Mouse (Mus musculus) hindbrain, embryonic 15.5 days (tissue): ENCODE measurements at regions not wholly inside any gene's neighbourhood (a gene's known extent, or its start where the extent isn't known, plus 50 kb on each side); places are given as distances from the start of the nearest gene placed in this dataset.
A peak's percentile ranks its signal among the peaks of the same experiment; 100 is the strongest.

Source experiments
- ATAC-seq: fragments of 200-750 bp; cut with Nextera tagmentation; 2 replicates; pipeline ENCODE4 v1.8.0; 2017; ENCODE audit warnings: low read depth, moderate number of reproducible peaks, moderate TSS enrichment; ENCODE audit not compliant: low FRiP score
- H3K27ac ChIP-seq: fragments of 300-500 bp; sonication (generic); replicated peaks from 2 replicates; pipeline ENCODE4 v1.5.1; 2015; ENCODE audit warnings: mild to moderate bottlenecking, inconsistent platforms
- H3K27me3 ChIP-seq: fragments of 300-500 bp; sonication (generic); 2 replicates; pipeline ENCODE4 v1.6.1; 2015; ENCODE audit warnings: control low read depth, inconsistent platforms
- H3K36me3 ChIP-seq: fragments of 300-500 bp; sonication (generic); 2 replicates; pipeline ENCODE4 v1.6.1; 2015; ENCODE audit warnings: control low read depth, inconsistent platforms
- H3K4me1 ChIP-seq: fragments of 300-500 bp; sonication (generic); replicated peaks from 2 replicates; pipeline ENCODE4 v1.6.1; 2015; ENCODE audit warnings: control low read depth, inconsistent platforms
- H3K4me2 ChIP-seq: fragments of 300-500 bp; sonication (generic); 2 replicates; pipeline ENCODE4 v1.6.1; 2015; ENCODE audit warnings: moderate library complexity, mild to moderate bottlenecking, inconsistent platforms
- H3K4me3 ChIP-seq: fragments of 300-500 bp; sonication (generic); 2 replicates; pipeline ENCODE4 v1.5.1; 2015; ENCODE audit warnings: mild to moderate bottlenecking, inconsistent platforms
- H3K9ac ChIP-seq: fragments of 300-500 bp; sonication (generic); 2 replicates; pipeline ENCODE4 v1.6.1; 2015; ENCODE audit warnings: inconsistent platforms
- H3K9me3 ChIP-seq: fragments of 300-500 bp; sonication (generic); 2 replicates; pipeline ENCODE4 v1.6.1; 2016; ENCODE audit warnings: control low read depth, inconsistent platforms
- WGBS: fragments of 180-500 bp; shearing (Covaris S2); methylation state at CpG from one replicate; pipeline ENCODE4 v1.1.7; 2015; 5-methylcytosine and 5-hydroxymethylcytosine counted together

- Histone ChIP-seq H3K27ac (no peak overlapping the region), H3K4me1 (no peaks in the 10 kb centered on the region), H3K4me3 (no peak overlapping the region), H3K4me2 (no peak overlapping the region), H3K36me3 (no peaks in the 10 kb centered on the region), H3K9ac (no peak overlapping the region), H3K27me3 (no peaks in the 10 kb centered on the region), H3K9me3 (no peaks in the 10 kb centered on the region)
- no peak for ATAC-seq
- WGBS: 79% methylated on average over 1 of the region's 1 CpGs
Measured at GRCm38 (mm10) chr14:86230609-86231008, 910.4 kb downstream of the Diaph3 start.

- no peak overlapping the region for H3K9ac ChIP-seq
- H3K4me2 ChIP-seq: no peak overlapping the region
- no peaks in the 10 kb centered on the region for H3K27me3 ChIP-seq
- no peak for ATAC-seq
- no peak overlapping the region for H3K4me3 ChIP-seq
- H3K36me3 ChIP-seq: no peaks in the 10 kb centered on the region
- no peak overlapping the region for H3K27ac ChIP-seq
- no peaks in the 10 kb centered on the region for H3K4me1 ChIP-seq
- 84% methylated on average over 2 of the region's 2 CpGs for WGBS
- H3K9me3 ChIP-seq: no peaks in the 10 kb centered on the region
Measured at GRCm38 (mm10) chr14:86229755-86230154, 911.3 kb downstream of the Diaph3 start.

GRCm38 (mm10) chr14:86215711-86216110 is 925.3 kb downstream of the Diaph3 start:
- Histone ChIP-seq H3K4me1 (no peaks in the 10 kb centered on the region), H3K4me3 (no peak overlapping the region), H3K4me2 (no peak overlapping the region), H3K9me3 (no peaks in the 10 kb centered on the region), H3K36me3 (no peaks in the 10 kb centered on the region), H3K27me3 (no peaks in the 10 kb centered on the region), H3K27ac (no peak overlapping the region), H3K9ac (no peak overlapping the region)
- ATAC-seq: no peak
- 88% methylated on average over 9 of the region's 9 CpGs for WGBS

GRCm38 (mm10) chr14:86211654-86212053 is 929.4 kb downstream of the Diaph3 start:
- Histone ChIP-seq H3K27me3 (no peaks in the 10 kb centered on the region), H3K9me3 (no peaks in the 10 kb centered on the region), H3K9ac (no peak overlapping the region), H3K4me2 (no peak overlapping the region), H3K4me3 (no peak overlapping the region), H3K4me1 (no peaks in the 10 kb centered on the region), H3K36me3 (no peaks in the 10 kb centered on the region), H3K27ac (no peak overlapping the region)
- ATAC-seq: peak; percentile 38; the same call in 1 of the 2 replicates
- WGBS: 79% methylated on average over 3 of the region's 3 CpGs

DNA sequence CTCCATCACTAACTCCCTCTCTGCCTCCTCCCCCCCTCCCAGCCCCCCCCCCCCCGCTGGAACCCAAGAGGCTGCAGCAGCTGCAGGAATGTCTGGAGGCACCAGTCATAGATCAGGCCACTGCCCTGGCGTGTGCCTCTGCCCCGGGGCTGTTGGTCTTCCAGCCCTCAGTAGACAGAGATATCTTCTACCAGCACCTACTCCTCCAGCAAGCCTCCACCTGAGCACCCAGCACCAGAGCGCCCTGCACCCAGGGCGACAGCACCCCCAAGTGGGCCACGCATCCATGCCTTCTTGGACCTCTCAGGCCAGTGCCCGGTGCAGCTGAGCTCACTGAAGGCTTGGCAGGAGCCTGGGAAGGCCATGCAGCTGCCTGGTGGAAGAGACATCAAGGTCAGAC is 936.5 kb downstream of the Diaph3 start:
- Histone ChIP-seq H3K27me3 (no peaks in the 10 kb centered on the region), H3K9me3 (no peaks in the 10 kb centered on the region), H3K27ac (no peak overlapping the region), H3K4me3 (no peak overlapping the region), H3K36me3 (no peaks in the 10 kb centered on the region), H3K9ac (no peak overlapping the region), H3K4me1 (no peaks in the 10 kb centered on the region), H3K4me2 (no peak overlapping the region)
- WGBS: 89% methylated on average over 6 of the region's 7 CpGs
- no peak for ATAC-seq

DNA sequence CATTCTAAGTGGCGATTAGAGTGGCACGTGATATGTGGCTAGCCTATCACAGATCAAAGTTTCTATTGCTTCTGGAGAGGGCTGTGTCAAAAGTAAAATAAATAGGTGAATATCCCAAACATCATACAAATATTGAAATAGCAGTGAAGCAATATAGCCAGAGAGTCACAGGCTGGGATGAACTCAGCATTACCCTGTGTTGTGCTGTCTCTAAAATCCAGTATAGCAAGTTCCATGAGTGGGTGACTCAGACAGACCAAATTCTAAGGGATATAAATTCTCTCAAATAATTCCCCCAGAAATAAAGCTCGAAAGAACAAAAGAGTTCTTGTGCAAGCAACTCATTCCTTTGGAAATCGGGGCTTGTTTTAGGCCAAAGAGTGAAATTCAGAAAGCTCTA is 943.2 kb downstream of the Diaph3 start:
- no peaks in the 10 kb centered on the region for H3K9me3 ChIP-seq
- WGBS: 89% methylated on average over 4 of the region's 4 CpGs
- H3K4me2 ChIP-seq: no peak overlapping the region
- no peak overlapping the region for H3K27ac ChIP-seq
- no peaks in the 10 kb centered on the region for H3K27me3 ChIP-seq
- no peak for ATAC-seq
- no peak overlapping the region for H3K4me3 ChIP-seq
- H3K36me3 ChIP-seq: no peaks in the 10 kb centered on the region
- no peaks in the 10 kb centered on the region for H3K4me1 ChIP-seq
- H3K9ac ChIP-seq: no peak overlapping the region

- Histone ChIP-seq H3K4me1 (no peaks in the 10 kb centered on the region), H3K9ac (no peak overlapping the region), H3K36me3 (no peaks in the 10 kb centered on the region), H3K4me3 (no peak overlapping the region), H3K27ac (no peak overlapping the region), H3K27me3 (no peaks in the 10 kb centered on the region), H3K4me2 (no peak overlapping the region), H3K9me3 (no peaks in the 10 kb centered on the region)
- 85% methylated on average over 4 of the region's 4 CpGs for WGBS
- no peak for ATAC-seq
Measured at GRCm38 (mm10) chr14:86184663-86185381, 956.2 kb downstream of the Diaph3 start.

DNA sequence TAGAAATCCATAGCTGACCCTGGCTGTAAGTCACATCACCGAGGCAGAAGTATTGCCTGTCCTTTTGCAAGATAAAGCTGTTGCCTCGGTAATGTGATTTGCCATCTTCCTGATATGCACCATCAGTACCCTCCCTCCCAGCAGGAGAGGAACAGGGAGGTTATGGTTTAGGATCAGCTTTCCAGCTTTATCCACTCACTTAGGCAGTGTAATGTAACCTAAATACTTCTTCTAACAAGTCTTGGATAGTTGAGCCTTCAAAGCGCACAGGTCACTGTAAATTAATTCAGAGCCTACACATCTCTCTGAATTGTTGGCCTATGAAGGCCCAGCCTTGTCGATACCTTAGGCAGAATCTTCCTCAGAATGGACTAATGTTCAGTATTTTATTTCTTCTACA is 962.5 kb downstream of the Diaph3 start:
- WGBS: 72% methylated on average over 4 of the region's 4 CpGs
- no peak overlapping the region for H3K27ac ChIP-seq
- no peaks in the 10 kb centered on the region for H3K27me3 ChIP-seq
- ATAC-seq: no peak
- H3K4me1 ChIP-seq: no peaks in the 10 kb centered on the region
- H3K9ac ChIP-seq: no peak overlapping the region
- no peak overlapping the region for H3K4me3 ChIP-seq
- no peak overlapping the region for H3K4me2 ChIP-seq
- H3K36me3 ChIP-seq: no peaks in the 10 kb centered on the region
- no peaks in the 10 kb centered on the region for H3K9me3 ChIP-seq

- Histone ChIP-seq H3K4me2 (no peak overlapping the region), H3K9me3 (no peaks in the 10 kb centered on the region), H3K4me1 (no peaks in the 10 kb centered on the region), H3K27ac (no peak overlapping the region), H3K27me3 (no peaks in the 10 kb centered on the region), H3K36me3 (no peaks in the 10 kb centered on the region), H3K9ac (no peak overlapping the region), H3K4me3 (no peak overlapping the region)
- no peak for ATAC-seq
- 69% methylated on average over 1 of the region's 1 CpGs for WGBS
Measured at GRCm38 (mm10) chr14:86171118-86171517, 969.9 kb downstream of the Diaph3 start.

- Histone ChIP-seq H3K9me3 (no peaks in the 10 kb centered on the region), H3K4me3 (no peak overlapping the region), H3K4me1 (no peaks in the 10 kb centered on the region), H3K36me3 (no peaks in the 10 kb centered on the region), H3K27me3 (no peaks in the 10 kb centered on the region), H3K9ac (no peak overlapping the region), H3K27ac (no peak overlapping the region), H3K4me2 (no peak overlapping the region)
- 91% methylated on average over 10 of the region's 10 CpGs for WGBS
- no peak for ATAC-seq
Measured at GRCm38 (mm10) chr14:86159151-86159550, 981.9 kb downstream of the Diaph3 start.

- Histone ChIP-seq H3K27me3 (no peaks in the 10 kb centered on the region), H3K4me2 (no peak overlapping the region), H3K36me3 (no peaks in the 10 kb centered on the region), H3K9ac (no peak overlapping the region), H3K4me3 (no peak overlapping the region), H3K9me3 (no peaks in the 10 kb centered on the region), H3K27ac (no peak overlapping the region), H3K4me1 (no peaks in the 10 kb centered on the region)
- 87% methylated on average over 3 of the region's 3 CpGs for WGBS
- no peak for ATAC-seq
Measured at GRCm38 (mm10) chr14:86154688-86155087, 986.3 kb downstream of the Diaph3 start.

- WGBS: 86% methylated on average over 1 of the region's 1 CpGs
- Histone ChIP-seq H3K4me3 (no peak overlapping the region), H3K27me3 (no peaks in the 10 kb centered on the region), H3K4me2 (no peak overlapping the region), H3K9ac (no peak overlapping the region), H3K4me1 (no peaks in the 10 kb centered on the region), H3K27ac (no peak overlapping the region), H3K36me3 (no peaks in the 10 kb centered on the region), H3K9me3 (no peaks in the 10 kb centered on the region)
- ATAC-seq: no peak
Measured at GRCm38 (mm10) chr14:86151276-86151675, 989.8 kb downstream of the Diaph3 start.

- Histone ChIP-seq H3K4me1 (no peaks in the 10 kb centered on the region), H3K4me2 (no peak overlapping the region), H3K27me3 (no peaks in the 10 kb centered on the region), H3K9ac (no peak overlapping the region), H3K9me3 (no peaks in the 10 kb centered on the region), H3K36me3 (no peaks in the 10 kb centered on the region), H3K4me3 (no peak overlapping the region), H3K27ac (no peak overlapping the region)
- WGBS: 94% methylated on average over 3 of the region's 3 CpGs
- ATAC-seq: no peak
Measured at GRCm38 (mm10) chr14:86150329-86150866, 990.6 kb downstream of the Diaph3 start.
